Mouse (Mus musculus) spleen, postnatal 36 days (tissue): ENCODE results near the gene Galr3.

ENCODE experiments used
- DNase-seq, 2 experiments: peaks; one replicate each; pipeline ENCODE4 v3.0.0; 2022; ENCODE audit warnings: low spot score in 2 of 2, mixed read lengths in 1 of 2

Gene Galr3

GRCm38 (mm10) chr15:79052366-79052765 lies 10.7 kb downstream of the Galr3 start:
- no peak for DNase-seq

- DNase-seq, result no peak
Observed at GRCm38 (mm10) chr15:79056601-79057000, 14.9 kb downstream of the Galr3 start.

- DNase-seq, result peak; percentile 17 to 33
Observed at GRCm38 (mm10) chr15:79057850-79058249, 16.2 kb downstream of the Galr3 start.

GRCm38 (mm10) chr15:79060887-79061565 lies 19.3 kb downstream of the Galr3 start:
- no peak for DNase-seq

GRCm38 (mm10) chr15:79062376-79063159 lies 20.9 kb downstream of the Galr3 start, which contains the start of gene Ankrd54:
Gene Ankrd54, minus strand, starts transcription at chr15:79062893.
- peak; percentile 97 to 98 for DNase-seq

- no peak for DNase-seq
Observed at GRCm38 (mm10) chr15:79063160-79063740, 21.6 kb downstream of the Galr3 start.

- DNase-seq, result no peak
Observed at GRCm38 (mm10) chr15:79065086-79065770, 23.5 kb downstream of the Galr3 start.

GRCm38 (mm10) chr15:79066276-79066675 lies 24.6 kb downstream of the Galr3 start:
- no peak for DNase-seq

GRCm38 (mm10) chr15:79067631-79068030 lies 25.9 kb downstream of the Galr3 start:
- DNase-seq, result no peak

GRCm38 (mm10) chr15:79068416-79068815 lies 26.7 kb downstream of the Galr3 start:
- no peak for DNase-seq

- DNase-seq, result peak; percentile 41 to 43
Observed at GRCm38 (mm10) chr15:79071117-79072039, 29.7 kb downstream of the Galr3 start.

- no peak for DNase-seq
Observed at GRCm38 (mm10) chr15:79073752-79074151, 32.1 kb downstream of the Galr3 start.

GRCm38 (mm10) chr15:79074446-79074845 lies 32.8 kb downstream of the Galr3 start:
- no peak for DNase-seq

GRCm38 (mm10) chr15:79074913-79075532 lies 33.3 kb downstream of the Galr3 start, which contains the start of gene Eif3l:
Gene Eif3l, plus strand, starts transcription at chr15:79075179.
- DNase-seq, result peak; percentile 88

- DNase-seq, result no peak
Observed at GRCm38 (mm10) chr15:79075658-79076365, 34.1 kb downstream of the Galr3 start.

- no peak for DNase-seq
Observed at GRCm38 (mm10) chr15:79079567-79079966, 37.9 kb downstream of the Galr3 start.

- DNase-seq, result no peak
Observed at GRCm38 (mm10) chr15:79092284-79092683, 50.6 kb downstream of the Galr3 start.
